Mouse (Mus musculus) layer of hippocampus, adult 18-20 months (tissue): ENCODE data around the gene Folr1. TPM values are rescaled to one million over a fixed set of nuclear protein-coding genes. Genes with fewer than 3 reads are reported as not detected.

Experiments used
- DNase-seq, 2 experiments: peaks; one replicate each; pipeline ENCODE4 v3.0.0; 2022; ENCODE audit warnings: low spot score in 2 of 2
- microRNA-seq, 2 experiments: library from miRNA; unstranded; fragments of <30 nt; microRNA quantifications; one replicate each; pipeline ENCODE4 v1.2.0; 2021
- total RNA-seq, 2 experiments: library from RNA; stranded (reverse); gene quantifications; 2 replicates each; pipeline ENCODE4 v1.2.3; 2021

Folr1 gene
- total RNA-seq, 2 experiments from 2014 or later: 0.76 to 3.0 TPM

DNA sequence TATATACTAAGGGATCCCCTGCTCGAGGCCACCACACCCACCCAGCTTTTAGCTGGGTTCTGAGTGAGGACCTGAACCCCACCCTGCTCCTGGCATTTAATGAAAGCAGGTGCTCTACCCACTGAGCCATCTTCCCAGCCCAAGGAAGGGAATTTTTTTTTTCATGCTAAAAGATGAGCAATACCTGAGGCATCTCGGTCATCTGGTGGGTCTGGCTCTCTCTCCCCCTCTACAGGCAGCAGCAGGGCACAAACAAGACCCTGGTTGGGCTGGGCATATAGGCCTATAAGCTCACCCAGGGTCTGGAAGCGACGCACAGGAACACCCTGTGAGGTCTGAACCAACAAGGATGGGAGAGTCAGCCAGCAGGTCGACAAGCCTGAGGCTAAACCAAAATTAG, 37.2 kb downstream of the Folr1 start:
- DNase-seq: no peak

DNA sequence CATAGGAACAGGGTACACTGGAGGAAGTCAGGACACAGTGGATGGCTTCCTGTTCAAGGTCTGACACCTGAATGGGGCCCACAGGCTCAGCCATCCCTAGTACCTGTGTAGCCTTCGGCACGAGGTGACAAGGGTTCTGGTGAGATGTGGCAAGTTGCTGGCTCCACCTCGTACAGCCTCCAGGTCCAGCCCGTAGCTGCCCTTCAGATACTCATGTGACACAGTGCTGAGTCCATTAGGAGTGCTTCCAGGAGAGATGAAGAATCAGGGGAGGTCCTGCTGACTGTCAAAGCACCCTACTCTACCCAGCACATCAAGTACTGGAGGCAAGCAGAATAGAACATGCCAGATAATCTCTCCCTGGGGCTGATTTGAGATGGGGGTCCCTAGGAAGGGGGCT, 38.2 kb downstream of the Folr1 start:
- DNase-seq: no peak

DNA sequence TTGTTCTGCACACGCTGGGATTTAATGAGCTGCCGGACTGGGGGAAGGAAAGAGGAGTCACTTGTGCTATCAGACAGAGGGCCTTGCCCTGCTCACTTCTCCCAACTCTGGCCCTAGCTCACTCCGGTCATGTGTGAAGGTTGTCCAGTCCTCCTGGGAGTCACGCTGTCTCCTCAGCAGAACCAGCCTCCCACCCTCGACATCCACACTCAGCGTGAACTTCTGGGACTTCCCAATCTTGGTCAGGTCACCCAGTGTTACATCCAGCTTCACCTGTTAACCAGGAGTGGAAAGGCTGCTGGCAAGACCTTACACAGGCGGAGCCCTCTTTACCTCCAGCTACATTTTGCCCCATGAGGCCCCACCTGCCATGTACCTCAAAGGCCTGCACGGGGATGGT, 39.2 kb downstream of the Folr1 start:
- no peak for DNase-seq

DNA sequence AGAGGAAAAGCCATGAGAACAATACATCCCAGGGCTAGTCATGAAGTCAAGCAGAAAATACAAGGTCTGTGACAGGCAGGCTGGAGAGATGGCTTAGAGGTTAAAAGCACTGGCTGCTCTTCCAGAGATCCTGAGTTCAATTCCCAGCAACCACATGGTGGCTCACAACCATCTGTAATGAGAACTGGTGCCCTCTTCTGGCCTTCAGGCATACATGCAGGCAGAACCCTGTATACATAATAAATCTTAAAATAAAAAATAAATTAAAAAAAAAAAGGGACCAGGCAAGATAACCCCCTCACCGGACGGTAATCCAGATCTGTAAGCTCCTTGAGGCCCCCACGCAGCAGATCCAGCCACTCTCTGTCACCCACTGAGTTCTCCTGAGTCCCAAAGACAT, 40.2 kb downstream of the Folr1 start:
- no peak for DNase-seq

DNA sequence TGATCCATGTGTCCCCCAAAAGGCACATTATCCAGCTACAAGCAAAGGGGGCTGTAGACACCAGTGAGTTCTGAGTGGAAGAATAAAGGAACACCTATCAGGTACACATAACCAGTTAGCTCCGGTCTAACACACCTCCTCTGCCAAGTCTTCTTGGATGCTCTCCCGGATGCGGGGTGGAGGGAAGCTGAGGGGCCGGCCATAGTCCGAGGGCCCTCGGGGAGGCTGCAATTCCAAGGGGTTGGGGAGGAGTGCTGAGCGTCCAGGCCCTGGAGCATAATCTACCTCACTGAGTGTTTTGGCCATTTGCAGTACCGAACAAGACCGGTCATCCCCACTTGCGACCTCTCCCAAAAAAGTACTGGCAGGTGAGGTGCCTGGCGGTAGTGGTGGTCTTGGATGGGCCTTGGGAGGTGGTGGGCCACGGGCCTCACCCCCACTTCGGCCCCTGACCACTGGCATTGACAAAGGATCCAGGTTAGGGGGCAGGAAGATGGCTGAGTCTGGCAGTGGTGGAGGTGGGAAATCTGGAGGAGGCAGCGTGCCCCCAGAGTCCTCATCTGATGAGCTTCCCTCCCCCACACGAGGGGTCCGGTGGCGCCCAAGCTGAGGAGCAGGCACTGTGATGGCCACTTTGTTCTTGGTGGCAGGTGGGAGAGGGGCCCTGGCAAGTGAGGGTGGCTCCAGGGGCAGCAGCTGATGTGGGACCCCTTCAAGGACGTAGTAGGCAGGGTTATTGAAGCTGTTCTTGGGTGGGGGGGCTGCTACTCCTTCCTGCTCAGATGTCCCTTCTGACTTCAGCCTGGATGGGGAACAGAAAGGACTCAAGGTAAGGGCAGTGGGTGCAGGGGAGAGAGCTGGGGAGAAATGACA, 46.6 kb downstream of the Folr1 start:
- no peak for DNase-seq

DNA sequence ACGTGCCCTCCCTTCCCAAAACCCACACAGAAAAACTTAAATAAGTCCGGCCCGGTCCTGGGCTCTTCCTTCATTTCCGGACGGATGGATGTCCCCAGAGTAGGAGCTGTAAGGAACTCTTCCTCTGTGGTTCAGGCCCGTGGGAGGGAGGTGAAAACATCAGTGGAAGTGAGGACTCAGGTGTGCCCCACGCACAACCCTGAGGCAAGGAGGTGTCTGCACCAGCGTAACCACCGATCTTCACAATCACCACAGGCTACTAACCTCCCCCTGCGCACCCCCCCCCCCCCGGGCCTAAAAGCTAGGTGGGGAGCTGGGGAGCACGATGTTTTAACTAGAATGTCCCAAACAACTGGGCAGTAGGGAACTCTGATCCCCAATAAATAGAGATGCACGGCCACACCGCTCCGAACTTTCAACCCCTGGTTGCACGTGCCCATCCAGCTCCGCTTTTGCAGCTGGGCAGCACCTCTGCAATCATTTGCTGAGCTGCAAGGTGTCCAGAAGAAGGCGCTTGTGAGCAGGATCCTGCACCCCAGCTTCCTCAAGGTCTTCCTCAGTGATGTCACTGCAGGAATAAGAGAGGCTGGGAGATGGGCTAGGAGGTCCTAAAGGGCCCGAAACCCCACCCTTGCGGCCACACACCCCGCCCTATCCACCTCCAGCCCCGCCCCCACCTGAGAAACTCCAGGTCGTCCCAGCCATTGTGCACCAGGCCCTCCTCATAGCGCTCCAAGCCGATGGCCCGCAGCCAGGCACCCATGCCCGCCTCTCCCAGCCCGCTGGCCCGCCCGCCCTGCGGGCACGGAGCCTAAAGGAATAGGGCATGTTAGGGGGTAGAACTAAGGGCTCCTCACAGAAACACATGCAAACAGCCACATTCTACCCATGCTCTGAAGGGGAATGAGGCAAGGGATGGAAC, 47.5 kb downstream of the Folr1 start:
- no peak for DNase-seq

DNA sequence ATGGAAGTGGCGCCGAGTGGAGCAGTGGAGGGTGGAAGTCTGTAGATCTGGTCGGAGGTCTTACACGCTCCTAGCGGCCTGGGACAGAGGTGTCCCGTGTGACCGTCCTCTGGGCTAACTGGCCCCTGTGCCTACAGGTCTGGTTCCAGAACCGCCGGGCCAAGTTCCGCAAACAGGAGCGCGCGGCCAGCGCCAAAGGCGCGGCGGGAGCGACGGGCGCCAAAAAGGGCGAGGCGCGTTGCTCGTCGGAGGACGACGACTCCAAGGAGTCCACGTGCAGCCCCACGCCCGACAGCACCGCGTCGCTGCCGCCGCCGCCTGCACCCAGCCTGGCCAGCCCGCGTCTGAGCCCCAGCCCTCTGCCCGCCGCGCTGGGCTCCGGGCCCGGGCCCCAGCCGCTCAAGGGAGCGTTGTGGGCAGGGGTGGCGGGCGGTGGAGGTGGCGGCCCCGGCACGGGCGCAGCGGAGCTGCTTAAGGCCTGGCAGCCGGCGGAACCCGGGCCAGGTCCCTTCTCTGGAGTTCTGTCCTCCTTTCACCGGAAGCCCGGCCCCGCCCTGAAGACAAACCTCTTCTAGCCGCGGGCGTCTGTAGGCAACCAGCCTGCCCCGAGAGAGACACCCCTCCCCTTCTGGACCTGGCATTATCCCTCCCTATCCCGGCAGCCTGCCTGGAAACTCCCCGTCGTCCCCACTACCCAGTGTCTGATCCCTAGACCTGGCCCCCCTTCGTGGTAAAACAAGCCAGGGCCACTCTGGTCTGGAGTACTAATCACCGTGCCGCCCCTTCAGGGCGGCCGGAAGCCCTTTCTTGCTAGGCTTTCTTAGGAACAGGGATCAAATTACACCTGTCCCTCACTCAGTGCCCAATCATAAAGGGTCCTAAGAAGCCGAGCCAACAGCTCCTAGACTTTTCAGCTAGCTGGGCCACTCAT, 48.8 kb downstream of the Folr1 start:
- DNase-seq: no peak

DNA sequence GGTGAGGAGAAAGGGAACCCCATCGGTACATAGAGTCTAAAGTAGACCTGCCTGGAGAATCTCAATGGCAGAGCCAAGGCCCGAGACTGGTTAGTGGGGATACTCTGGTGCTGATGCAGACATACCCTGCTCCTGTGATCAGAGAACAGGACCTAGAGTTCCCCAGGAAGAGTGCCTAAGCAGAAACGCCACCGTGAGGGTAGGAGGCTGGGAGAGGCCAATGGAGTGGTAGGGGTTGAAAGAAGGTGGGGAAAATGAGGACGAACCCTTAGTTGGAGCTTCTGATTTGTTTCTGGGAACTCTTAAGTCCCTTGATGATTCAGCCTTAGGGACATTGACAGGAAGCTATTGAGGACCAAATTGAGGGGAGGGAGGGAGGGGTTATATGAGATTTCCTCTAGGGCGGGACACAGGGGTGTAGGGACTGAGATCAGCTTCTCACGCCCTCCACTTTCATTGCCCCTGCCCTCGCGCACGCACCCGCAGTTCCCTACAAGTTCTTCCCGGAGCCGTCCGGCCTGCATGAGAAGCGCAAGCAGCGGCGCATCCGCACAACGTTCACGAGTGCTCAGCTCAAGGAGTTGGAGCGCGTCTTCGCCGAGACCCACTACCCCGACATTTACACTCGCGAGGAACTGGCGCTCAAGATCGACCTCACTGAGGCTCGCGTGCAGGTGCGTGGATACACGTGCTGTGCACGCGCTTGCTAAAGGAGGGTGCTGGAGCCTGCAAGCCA, 50.1 kb downstream of the Folr1 start:
- no peak for DNase-seq

DNA sequence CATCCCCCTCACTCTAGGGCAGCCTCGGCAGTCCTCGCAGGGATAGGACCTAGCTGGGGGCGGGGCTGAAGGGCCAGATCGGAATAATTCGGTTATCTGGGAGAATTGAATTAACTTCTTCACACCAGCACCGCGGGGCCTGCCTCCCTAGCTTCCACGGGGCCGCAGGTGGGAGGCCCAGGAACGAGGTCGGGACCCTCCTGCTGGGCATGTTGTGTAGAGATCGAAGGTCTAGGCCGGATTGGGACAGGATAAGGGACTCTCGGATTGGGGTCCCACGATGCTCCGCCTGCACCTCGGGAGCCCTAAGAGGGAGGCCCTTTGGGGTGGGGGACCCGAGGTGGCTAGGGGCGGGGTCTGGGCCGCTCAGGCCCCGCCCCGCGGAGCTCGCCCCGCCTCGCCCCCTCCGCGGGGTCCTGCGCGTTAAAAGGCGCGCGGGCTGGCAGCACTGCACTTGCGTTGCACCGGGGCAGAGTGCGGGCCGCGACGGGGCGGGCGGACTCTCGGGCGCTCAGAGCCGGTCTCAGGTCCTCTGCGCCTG, 52.7 kb downstream of the Folr1 start, which contains the start of gene Phox2a:
Gene Phox2a (plus strand): TSS at position 453 of the 541 bp plus-strand sequence.
- no peak for DNase-seq

Small RNA genes lying within 50 kb of the gene (microRNA-seq; reads per million reads assigned to microRNA genes)
- 0 reads per million in 2 experiments for gene Gm22655

Other genes starting within 250 kb of the Folr1 start
- 10 to 100 TPM; 59.2 to 60.1 TPM for gene Clpb, start 207.2 kb downstream of the Folr1 start, total RNA-seq
- not detected for gene Phox2a, start 52.5 kb downstream of the Folr1 start, total RNA-seq
- gene Inppl1, start 32.6 kb downstream of the Folr1 start, total RNA-seq: 10 to 100 TPM; 23.0 to 31.1 TPM
- under 1 TPM in 1 of 2 experiments, not detected in 1; 0.40 TPM for gene Folr2, start 13.6 kb downstream of the Folr1 start, total RNA-seq
- gene Anapc15, start 7.1 kb downstream of the Folr1 start, total RNA-seq: 10 to 100 TPM; 30.5 to 34.9 TPM
- 10 to 100 TPM; 90.2 to 96.3 TPM for gene Lamtor1, start 35.1 kb upstream of the Folr1 start, total RNA-seq
- not detected for gene Tomt, start 35.6 kb upstream of the Folr1 start, total RNA-seq
- gene Lrrc51, start 63.1 kb upstream of the Folr1 start, total RNA-seq: 1 to 10 TPM; 4.9 to 7.9 TPM
- 100 to 1,000 TPM; 108 to 119 TPM for gene Numa1, start 63.3 kb upstream of the Folr1 start, total RNA-seq
- gene Il18bp, start 147.9 kb upstream of the Folr1 start, total RNA-seq: 1 to 10 TPM; 5.6 to 6.1 TPM
- 10 to 100 TPM; 36.5 to 40.4 TPM for gene Rnf121, start 194.7 kb upstream of the Folr1 start, total RNA-seq
- gene Xndc1, start 194.7 kb upstream of the Folr1 start, total RNA-seq: 10 to 100 TPM; 22.4 to 27.0 TPM
- gene Xntrpc, start 194.9 kb upstream of the Folr1 start, total RNA-seq: 1 to 10 TPM; 2.0 to 3.3 TPM
- gene Trpc2, start 212.3 kb upstream of the Folr1 start, total RNA-seq: 1 to 10 TPM in 1 of 2 experiments, not detected in 1; 1.9 TPM
- not detected for gene Art1, start 231.0 kb upstream of the Folr1 start, total RNA-seq
- gene Art5, start 238.7 kb upstream of the Folr1 start, total RNA-seq: not detected
- not detected for gene Chrna10, start 246.0 kb upstream of the Folr1 start, total RNA-seq